Mouse (Mus musculus): ENCODE results near the gene Pira2.
"Not testable (repeated sequence)": the region's sequence is repeated elsewhere in the genome, so short reads cannot be mapped to it uniquely, and the experiment has no call there.

- TF ChIP-seq CTCF, POLR2A (IDR thresholded peaks at IDR 0.05; ENCODE audit: extremely low read depth, insufficient read depth, low read length): not testable (repeated sequence)
Observed at GRCm38 (mm10) chr7:3825599-3825998, 19.3 kb downstream of the Pira2 start, which contains the start of gene Gm15448.

Data from cortical plate, adult 2 months (tissue).